Mouse (Mus musculus) E14TG2a.4 (cell line): ENCODE measurements around the gene Chd9.

ENCODE experiments used
- CTCF ChIP-seq: conservative IDR thresholded peaks from 2 replicates; pipeline ENCODE4 v1.5.1; 2014; ENCODE audit warnings: low read length
- NANOG ChIP-seq: IDR thresholded peaks from 2 replicates; pipeline ENCODE4 v1.6.1; 2014; ENCODE audit warnings: borderline replicate concordance, low read length, mixed read lengths
- POU5F1 ChIP-seq: IDR thresholded peaks from 2 replicates; pipeline ENCODE4 v1.6.1; 2014; ENCODE audit warnings: low read length, borderline replicate concordance

- TF ChIP-seq CTCF = no peak
- no peak for TF ChIP-seq POU5F1
- no peak for TF ChIP-seq NANOG
Measured at GRCm38 (mm10) chr8:90830980-90831379, 2.8 kb downstream of the Chd9 start.
